Mouse (Mus musculus): Measurements from ENCODE around the gene Cdk5rap2.

GRCm38 (mm10) chr4:70391073-70391472 lies 19.2 kb downstream of the Cdk5rap2 start:
- TF ChIP-seq CTCF (IDR thresholded peaks at IDR 0.05; ENCODE audit: extremely low read depth, insufficient read depth, insufficient read length, insufficient replicate concordance) (no peak), POLR2A (IDR thresholded peaks at IDR 0.05; ENCODE audit: low read depth, low read length) (no peak)
